Mouse (Mus musculus): Measurements from ENCODE around the gene Cox7b2.
"Not testable (repeated sequence)": the region's sequence is repeated elsewhere in the genome, so short reads cannot be mapped to it uniquely, and the experiment has no call there.

Cox7b2 gene

DNA sequence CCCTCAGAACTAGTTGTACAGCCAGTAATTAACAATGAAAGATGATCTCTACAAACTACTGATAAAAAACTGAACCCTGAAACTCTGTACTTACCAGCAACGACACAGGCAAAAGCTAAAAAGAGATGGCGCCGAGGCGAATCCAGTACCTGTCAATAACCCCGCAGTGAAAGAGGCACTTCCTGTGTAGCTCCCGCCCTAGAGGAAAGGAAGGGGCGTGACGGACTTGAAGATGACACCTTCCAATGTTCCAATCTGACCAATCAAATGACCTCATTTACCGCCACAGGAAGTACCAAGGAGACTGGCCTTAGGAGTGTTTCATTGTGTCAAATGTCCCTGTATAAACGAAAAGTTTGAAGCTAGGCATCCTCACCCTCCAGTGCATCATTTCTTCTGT, at the start of gene Cox7b2:
TSS of gene Cox7b2 (minus strand) at position 127 of the 400 bp plus-strand sequence.
- DNase-seq, result no peak

GRCm38 (mm10) chr5:71595321-71595720, 47.3 kb upstream of the Cox7b2 start:
- no peak for DNase-seq

- DNase-seq, result no peak
Measured at GRCm38 (mm10) chr5:71593745-71594255, 45.8 kb upstream of the Cox7b2 start.

GRCm38 (mm10) chr5:71571646-71572237, 23.7 kb upstream of the Cox7b2 start:
- DNase-seq, result peak; percentile 2 to 5

DNA sequence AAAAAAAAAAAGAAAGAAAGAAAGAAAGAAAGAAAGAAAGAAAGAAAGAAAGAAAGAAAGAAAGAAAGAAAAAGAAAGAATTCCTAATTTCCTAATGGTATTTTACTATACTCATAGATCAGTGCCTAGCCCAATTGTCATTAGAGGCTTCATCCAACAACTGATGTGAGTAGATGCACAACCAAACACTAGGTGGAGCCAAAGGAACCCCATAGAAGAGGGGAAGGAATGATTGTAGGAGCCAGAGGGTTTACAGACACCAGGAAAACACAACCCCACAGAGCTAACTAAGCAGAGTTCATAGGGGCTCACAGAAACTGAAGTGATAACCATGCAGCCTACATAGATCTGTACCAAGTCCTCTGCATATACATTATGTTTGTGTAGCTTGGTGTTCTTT, 2.5 kb downstream of the Cox7b2 start:
- DNase-seq, result peak; percentile 28 to 38

DNA sequence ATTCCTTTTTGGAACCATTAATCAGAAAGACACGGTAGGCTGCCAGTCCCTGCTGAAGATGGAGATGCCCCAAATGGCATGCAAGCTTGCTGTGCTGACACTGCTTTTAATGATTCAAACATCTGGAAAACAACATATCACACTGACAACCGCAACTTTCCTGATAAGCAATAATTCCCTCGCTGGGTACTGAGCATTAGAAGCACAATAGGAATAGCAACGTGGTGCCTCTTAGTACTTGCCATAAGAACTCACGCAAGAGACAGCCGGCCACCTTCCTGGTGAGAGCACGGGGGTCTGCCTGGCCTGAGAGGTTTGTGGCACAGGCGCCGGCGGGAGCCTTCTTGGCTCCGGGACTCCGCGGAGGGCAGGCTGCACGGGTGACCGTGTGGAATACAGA, 22.5 kb downstream of the Cox7b2 start:
- not testable (repeated sequence) for DNase-seq

DNA sequence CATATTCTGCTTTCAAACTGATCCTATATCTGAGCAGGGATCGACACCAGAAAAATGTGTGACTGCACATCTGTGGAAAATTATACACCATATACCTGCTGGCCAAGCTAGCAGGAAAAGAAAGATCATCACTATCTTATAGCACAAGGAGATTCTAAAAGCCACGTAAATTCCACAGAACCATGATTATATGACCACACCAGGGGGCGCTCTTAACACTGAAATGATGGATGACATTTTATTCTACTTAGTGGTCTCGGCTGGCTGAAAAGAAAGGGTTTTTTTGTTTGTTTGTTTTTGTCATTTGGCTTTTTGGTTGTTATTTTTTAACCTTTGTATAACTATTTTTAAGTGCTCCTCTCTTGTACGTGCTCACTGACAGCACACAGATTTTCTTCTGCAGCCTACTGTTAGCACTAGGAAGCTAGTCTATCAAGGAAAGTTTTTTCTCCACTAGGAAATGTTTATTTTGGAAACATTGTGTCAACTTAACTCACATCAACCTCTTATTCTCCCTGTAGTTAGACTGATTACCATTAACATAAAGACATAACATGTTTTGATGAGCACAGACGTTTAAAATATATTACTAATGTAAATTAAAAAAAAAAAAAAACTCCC, 45.8 kb downstream of the Cox7b2 start:
- peak; percentile 85 to 89 for DNase-seq

DNA sequence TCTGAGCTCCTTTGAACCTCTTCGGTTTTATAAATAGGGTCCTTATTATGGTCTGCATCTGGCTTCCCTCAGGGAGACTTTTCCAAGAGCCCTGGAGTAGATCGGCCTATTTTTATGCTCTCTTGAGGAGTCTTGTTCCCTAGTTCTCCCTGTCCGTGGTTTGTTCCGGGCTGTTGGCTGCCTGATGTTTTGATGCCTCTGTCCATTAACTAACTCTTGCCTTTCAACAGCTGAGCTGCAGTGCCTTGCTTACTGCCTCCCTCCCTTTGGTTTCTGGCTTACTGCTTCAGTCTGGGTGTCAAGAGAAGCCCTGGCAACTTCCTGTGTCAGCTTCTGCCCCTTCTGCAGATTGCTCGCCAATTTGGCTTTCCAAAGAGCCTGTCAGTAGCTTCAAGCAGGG, 52.4 kb downstream of the Cox7b2 start:
- DNase-seq, result peak; percentile 19 to 36

- DNase-seq, result no peak
Measured at GRCm38 (mm10) chr5:71456957-71457356, 91.0 kb downstream of the Cox7b2 start.

DNA sequence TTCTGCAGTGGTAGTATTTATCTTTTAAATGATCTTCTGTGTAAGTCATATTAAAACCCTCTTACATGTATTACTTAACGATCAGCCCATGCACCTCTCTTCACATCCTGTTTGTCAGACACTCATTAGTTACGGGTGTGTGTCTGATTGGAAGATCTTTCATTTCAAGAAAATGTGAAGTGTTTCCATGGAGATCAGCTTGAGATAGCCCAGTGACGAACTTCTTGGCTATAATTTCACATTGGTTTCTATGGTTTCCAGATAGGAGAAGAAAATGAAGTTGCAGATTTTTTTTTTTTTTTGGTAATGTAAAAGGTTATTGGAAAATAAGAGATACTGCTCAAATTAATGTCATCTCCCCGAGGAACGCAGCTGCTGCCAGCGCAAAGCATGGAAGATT, 107.8 kb downstream of the Cox7b2 start:
- DNase-seq, result no peak

All from cerebellum, postnatal 10 days (tissue).